Mouse (Mus musculus) lung, embryonic 16.5 days (tissue): ENCODE data around the gene Apoa4. TPM values are rescaled to one million over a fixed set of nuclear protein-coding genes. Genes with fewer than 3 reads are reported as not detected.

Experiments used
- ATAC-seq: fragments of 200-750 bp; cut with Nextera tagmentation; 2 replicates; pipeline ENCODE4 v1.8.0; 2017; ENCODE audit warnings: low read depth, mild to moderate bottlenecking, moderate library complexity
- H3K27ac ChIP-seq: fragments of 300-500 bp; sonication (generic); 2 replicates; pipeline ENCODE4 v1.5.1; 2014; ENCODE audit warnings: mild to moderate bottlenecking, control low read depth, low read length
- H3K27me3 ChIP-seq: fragments of 300-500 bp; sonication (generic); 2 replicates; pipeline ENCODE4 v1.6.1; 2014; ENCODE audit warnings: low read depth, low read length, mixed read lengths; ENCODE audit not compliant: control insufficient read depth, insufficient read depth
- H3K36me3 ChIP-seq: fragments of 300-500 bp; sonication (generic); 2 replicates; pipeline ENCODE4 v1.6.1; 2014; ENCODE audit warnings: low read length; ENCODE audit not compliant: control insufficient read depth, insufficient read depth
- H3K4me1 ChIP-seq: fragments of 300-500 bp; sonication (generic); replicated peaks from 2 replicates; pipeline ENCODE4 v1.6.1; 2014; ENCODE audit warnings: low read length, mixed read lengths; ENCODE audit not compliant: control insufficient read depth, insufficient read depth
- H3K4me2 ChIP-seq: fragments of 300-500 bp; sonication (generic); 2 replicates; pipeline ENCODE4 v1.6.1; 2014; ENCODE audit warnings: low read depth, low read length, control low read depth
- H3K4me3 ChIP-seq: fragments of 300-500 bp; sonication (generic); 2 replicates; pipeline ENCODE4 v1.5.1; 2014; ENCODE audit warnings: mild to moderate bottlenecking, low read length, control low read depth
- H3K9ac ChIP-seq: fragments of 300-500 bp; sonication (generic); 2 replicates; pipeline ENCODE4 v1.6.1; 2014; ENCODE audit warnings: low read length, control low read depth
- H3K9me3 ChIP-seq: fragments of 300-500 bp; sonication (generic); 2 replicates; pipeline ENCODE4 v1.6.1; 2016; ENCODE audit warnings: low read length; ENCODE audit not compliant: control insufficient read depth
- WGBS: fragments of 180-500 bp; shearing (Covaris S2); extraction: QIAGEN DNeasy Blood & Tissue Kit; methylation state at CpG from one replicate; pipeline ENCODE4 v1.1.7; 2014; 5-methylcytosine and 5-hydroxymethylcytosine counted together
- polyA plus RNA-seq: library from polyadenylated mRNA; unstranded; fragments of >200 nt; fragmentation: Nextera tagmentation; extraction: Ambion mirVana; gene quantifications from 2 replicates; pipeline ENCODE4 v1.2.1, GENCODE M21; 2015

The Apoa4 gene
- polyA plus RNA-seq, 1 experiment from 2014 or later, result not detected

DNA sequence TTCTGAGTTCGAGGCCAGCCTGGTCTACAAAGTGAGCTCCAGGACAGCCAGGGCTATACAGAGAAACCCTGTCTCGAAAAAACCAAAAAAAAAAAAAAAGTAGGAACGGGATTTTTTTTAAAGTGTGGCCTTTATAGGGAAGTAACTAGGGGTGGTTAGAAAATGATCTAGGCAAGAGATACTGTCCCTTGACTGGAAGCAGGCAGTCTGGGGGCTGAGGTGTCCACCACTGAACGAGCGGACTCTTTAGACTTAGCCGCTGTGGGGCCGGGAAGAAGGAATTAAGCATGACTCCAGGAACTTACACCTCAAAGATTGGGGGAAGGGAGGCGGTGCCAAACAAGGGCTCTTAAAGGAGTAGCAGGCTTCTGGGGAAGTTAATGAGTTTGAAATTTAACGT is 22.3 kb upstream of the Apoa4 start:
- no peak overlapping the region for H3K27ac ChIP-seq
- H3K9me3 ChIP-seq, result no peaks in the 10 kb centered on the region
- peaks cover 21% of the 10 kb centered on the region for H3K36me3 ChIP-seq
- no peaks in the 10 kb centered on the region for H3K27me3 ChIP-seq
- H3K9ac ChIP-seq, result no peak overlapping the region
- peaks cover 6% of the 10 kb centered on the region; the same call in 1 of the 2 replicates for H3K4me1 ChIP-seq
- no peak for ATAC-seq
- WGBS, result 56% methylated on average over 9 of the region's 9 CpGs
- no peak overlapping the region for H3K4me3 ChIP-seq
- no peak overlapping the region for H3K4me2 ChIP-seq

DNA sequence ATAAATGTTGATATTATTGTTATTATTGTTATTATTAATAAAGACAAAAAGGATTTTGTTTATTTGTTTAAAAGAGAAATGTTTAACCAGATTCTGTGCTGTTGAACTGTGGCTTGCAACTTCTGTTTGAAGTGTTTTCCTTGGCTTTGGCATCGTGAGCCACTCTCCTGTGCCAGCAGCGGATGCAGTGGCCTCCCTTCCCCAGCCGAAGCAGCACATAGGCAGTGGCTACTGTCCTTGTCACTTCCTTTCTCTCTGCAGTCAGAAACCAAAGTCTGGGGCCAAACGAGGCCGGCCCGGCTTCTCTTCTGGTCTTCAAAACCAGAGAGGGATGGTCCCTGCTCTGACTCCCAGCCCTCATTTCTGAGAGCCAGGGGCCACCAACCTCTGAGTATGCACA is 17.4 kb upstream of the Apoa4 start:
- ATAC-seq, result no peak
- Histone ChIP-seq H3K9me3 (no peaks in the 10 kb centered on the region), H3K9ac (no peak overlapping the region), H3K4me1 (no peaks in the 10 kb centered on the region), H3K27me3 (no peaks in the 10 kb centered on the region), H3K4me2 (no peak overlapping the region), H3K27ac (no peak overlapping the region), H3K4me3 (no peak overlapping the region), H3K36me3 (peaks cover 21% of the 10 kb centered on the region)
- WGBS, result 76% methylated on average over 6 of the region's 6 CpGs

DNA sequence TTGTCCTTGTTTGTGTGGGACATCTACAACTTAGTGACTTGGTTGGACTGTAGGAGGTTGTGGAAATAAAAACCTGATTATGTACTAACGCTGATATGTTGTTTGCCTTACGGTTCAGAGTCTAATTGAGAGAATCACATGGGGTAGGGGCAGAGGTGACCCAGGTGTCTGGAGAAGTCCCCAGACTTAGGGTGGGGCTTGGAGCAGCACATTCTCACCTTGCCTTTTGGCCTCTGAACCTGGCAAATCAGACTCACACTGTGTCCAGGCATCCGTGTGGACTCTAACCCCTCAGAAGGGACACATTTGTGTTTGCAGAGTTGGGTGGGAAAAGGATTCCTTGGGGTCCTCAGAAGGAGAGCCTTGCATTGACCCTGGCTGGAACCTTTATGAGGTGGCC is 16.4 kb upstream of the Apoa4 start:
- H3K4me2 ChIP-seq, result no peak overlapping the region
- peaks cover 21% of the 10 kb centered on the region for H3K36me3 ChIP-seq
- no peaks in the 10 kb centered on the region for H3K9me3 ChIP-seq
- H3K27ac ChIP-seq, result no peak overlapping the region
- 77% methylated on average over 3 of the region's 3 CpGs for WGBS
- no peak overlapping the region for H3K4me3 ChIP-seq
- H3K9ac ChIP-seq, result no peak overlapping the region
- no peaks in the 10 kb centered on the region for H3K27me3 ChIP-seq
- ATAC-seq, result no peak
- H3K4me1 ChIP-seq, result no peaks in the 10 kb centered on the region

DNA sequence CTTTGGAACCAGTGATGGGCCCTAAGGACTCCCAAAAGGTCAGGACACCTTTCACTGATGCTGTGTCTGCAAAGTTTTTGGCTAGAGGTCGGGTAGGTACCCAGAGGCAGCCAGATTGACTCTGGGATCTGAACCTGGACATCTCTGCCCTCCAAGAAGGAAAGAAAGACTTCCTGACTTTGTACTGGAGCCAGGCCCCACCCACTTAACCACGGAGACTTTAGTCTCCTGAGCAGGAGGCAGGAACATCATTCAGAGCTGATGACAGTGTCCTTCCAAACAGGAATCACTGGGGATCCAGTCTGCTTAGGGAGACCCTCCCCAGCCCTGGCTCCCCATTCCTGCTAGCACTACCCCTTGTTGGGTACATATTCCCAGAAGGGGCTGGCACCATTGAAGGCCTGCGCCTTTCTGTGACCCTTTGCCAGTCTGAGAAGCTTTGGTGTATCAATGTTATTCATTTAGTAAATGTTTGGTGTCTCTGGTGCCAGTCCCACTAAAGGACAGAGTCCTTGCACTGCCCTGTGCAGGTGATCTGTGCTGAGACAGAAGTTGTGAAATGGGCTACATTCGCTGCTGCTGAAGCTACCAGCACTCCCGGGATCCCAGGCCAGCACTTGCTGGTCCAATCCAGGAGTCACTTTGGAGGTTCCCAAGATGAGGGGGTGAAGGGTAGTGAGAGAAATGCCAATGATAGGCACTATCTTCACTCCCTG is 15.4 kb upstream of the Apoa4 start:
- H3K4me2 ChIP-seq, result no peak overlapping the region
- H3K9me3 ChIP-seq, result no peaks in the 10 kb centered on the region
- H3K27me3 ChIP-seq, result no peaks in the 10 kb centered on the region
- H3K4me1 ChIP-seq, result no peaks in the 10 kb centered on the region
- peaks cover 14% of the 10 kb centered on the region for H3K36me3 ChIP-seq
- H3K9ac ChIP-seq, result no peak overlapping the region
- H3K4me3 ChIP-seq, result no peak overlapping the region
- WGBS, result 54% methylated on average over 5 of the region's 5 CpGs
- no peak overlapping the region for H3K27ac ChIP-seq
- no peak for ATAC-seq

DNA sequence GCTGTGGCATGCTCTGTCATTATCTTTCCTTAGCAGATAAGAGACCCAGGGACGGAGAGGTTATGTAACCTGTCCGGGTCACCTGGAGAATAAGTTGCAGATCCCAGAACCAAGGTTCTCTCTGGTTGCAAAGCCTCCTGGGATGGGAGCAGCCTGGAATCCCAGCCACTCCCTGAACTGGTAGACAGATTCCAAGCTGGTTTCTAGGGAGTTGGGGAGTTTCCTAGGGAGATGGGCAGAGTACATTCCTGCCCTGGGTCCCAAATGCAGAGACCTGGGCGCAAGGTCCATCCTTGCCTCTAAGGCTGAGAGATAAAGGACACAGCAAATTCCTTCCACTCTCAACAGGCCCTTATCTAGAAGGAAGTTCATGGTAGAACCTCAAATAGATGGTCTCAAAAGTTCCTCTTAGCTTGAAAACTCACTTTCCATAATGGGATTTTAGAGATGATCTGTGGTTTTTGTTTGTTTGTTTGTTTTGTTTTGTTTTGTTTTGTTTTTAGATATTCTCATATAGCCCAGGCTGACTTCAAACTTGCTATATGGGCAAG is 13.4 kb upstream of the Apoa4 start:
- H3K9ac ChIP-seq, result no peak overlapping the region
- H3K9me3 ChIP-seq, result no peaks in the 10 kb centered on the region
- ATAC-seq, result no peak
- no peak overlapping the region for H3K4me3 ChIP-seq
- no peaks in the 10 kb centered on the region; the same call in none of the 2 replicates for H3K36me3 ChIP-seq
- WGBS, result 78% methylated on average over 3 of the region's 3 CpGs
- H3K27ac ChIP-seq, result no peak overlapping the region
- 0 out of 2 replicates have a peak, but pooled peaks cover 5% of the 10 kb centered on the region for H3K4me1 ChIP-seq
- no peaks in the 10 kb centered on the region for H3K27me3 ChIP-seq
- no peak overlapping the region for H3K4me2 ChIP-seq

DNA sequence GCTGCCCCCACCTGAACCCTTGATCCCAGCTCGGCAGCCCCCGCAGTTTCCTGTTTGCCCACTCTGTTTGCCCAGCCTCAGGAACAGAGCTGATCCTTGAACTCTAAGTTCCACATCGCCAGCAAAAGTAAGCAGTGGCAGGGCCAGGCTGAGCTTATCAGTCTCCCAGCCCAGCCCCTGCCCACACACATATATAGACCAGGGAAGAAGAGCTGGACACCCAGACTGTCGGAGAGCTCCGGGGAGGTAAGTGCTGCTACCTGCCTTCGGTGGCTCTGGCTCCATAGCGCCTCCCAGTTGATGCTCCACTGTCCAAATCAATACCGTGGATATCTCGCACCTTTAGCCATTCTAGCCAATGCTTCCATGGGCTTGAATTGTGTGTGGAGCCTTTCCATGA is 12.0 kb upstream of the Apoa4 start, which contains the start of gene Apoa1:
Gene Apoa1 (plus strand): TSS at position 90 of the 400 bp plus-strand sequence.
- WGBS, result 43% methylated on average over 9 of the region's 9 CpGs
- Histone ChIP-seq H3K27me3 (no peaks in the 10 kb centered on the region), H3K4me1 (0 out of 2 replicates have a peak, but pooled peaks cover 5% of the 10 kb centered on the region), H3K27ac (no peak within 1 kb of the TSS), H3K4me2 (no peak within 1 kb of the TSS), H3K9me3 (no peaks in the 10 kb centered on the region), H3K4me3 (no peak within 1 kb of the TSS), H3K36me3 (no peaks in the 10 kb centered on the region), H3K9ac (no peak within 1 kb of the TSS)
- ATAC-seq, result no peak

DNA sequence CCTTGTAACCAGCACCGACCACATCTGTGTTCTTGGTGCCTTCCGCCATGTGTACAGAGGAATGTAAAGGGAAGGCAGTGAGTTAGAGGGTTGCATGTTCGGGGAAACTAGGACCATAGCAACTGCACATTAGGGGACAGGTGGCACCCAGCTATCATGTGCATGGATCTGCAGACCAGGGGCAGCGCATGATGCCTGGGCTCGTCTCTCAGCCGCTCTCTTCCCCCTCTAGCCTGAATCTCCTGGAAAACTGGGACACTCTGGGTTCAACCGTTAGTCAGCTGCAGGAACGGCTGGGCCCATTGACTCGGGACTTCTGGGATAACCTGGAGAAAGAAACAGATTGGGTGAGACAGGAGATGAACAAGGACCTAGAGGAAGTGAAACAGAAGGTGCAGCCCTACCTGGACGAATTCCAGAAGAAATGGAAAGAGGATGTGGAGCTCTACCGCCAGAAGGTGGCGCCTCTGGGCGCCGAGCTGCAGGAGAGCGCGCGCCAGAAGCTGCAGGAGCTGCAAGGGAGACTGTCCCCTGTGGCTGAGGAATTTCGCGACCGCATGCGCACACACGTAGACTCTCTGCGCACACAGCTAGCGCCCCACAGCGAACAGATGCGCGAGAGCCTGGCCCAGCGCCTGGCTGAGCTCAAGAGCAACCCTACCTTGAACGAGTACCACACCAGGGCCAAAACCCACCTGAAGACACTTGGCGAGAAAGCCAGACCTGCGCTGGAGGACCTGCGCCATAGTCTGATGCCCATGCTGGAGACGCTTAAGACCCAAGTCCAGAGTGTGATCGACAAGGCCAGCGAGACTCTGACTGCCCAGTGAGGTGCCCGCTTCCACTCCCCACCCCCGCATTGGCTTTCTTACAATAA is 10.7 kb upstream of the Apoa4 start:
- Histone ChIP-seq H3K9me3 (no peaks in the 10 kb centered on the region), H3K4me1 (0 out of 2 replicates have a peak, but pooled peaks cover 5% of the 10 kb centered on the region), H3K4me2 (peak overlapping the region; percentile 74), H3K9ac (peak overlapping the region; percentile 33), H3K4me3 (peak overlapping the region; percentile 45), H3K27me3 (no peaks in the 10 kb centered on the region), H3K27ac (no peak overlapping the region), H3K36me3 (no peaks in the 10 kb centered on the region)
- peak; percentile 95 for ATAC-seq
- 14% methylated on average over 37 of the region's 37 CpGs for WGBS

DNA sequence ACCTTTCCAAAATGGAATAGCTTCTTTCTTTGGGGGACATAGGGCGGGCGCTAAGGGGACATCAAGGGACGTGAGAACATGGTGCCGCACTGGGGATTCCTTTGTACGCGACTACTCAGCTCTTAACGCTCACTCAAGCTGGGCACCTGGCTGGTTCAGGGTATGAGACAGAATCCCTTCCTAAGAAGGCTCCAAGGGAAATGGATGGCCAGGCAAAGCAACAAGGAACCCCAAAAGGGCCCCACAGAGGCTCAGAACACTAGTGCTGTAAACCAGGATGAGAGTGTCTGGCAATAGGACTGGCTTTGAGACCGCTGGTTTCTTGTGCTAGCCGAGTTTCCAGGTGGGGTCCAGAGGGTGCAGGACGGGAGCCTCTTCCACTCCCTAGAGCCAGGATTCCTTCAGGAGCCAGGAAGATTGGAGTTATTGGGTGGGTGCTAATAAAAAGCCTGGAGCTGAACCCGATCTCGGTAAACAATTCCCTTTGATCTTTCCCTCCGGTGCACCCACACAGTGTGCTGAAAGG is 10.0 kb upstream of the Apoa4 start:
- WGBS, result 16% methylated on average over 13 of the region's 13 CpGs

DNA sequence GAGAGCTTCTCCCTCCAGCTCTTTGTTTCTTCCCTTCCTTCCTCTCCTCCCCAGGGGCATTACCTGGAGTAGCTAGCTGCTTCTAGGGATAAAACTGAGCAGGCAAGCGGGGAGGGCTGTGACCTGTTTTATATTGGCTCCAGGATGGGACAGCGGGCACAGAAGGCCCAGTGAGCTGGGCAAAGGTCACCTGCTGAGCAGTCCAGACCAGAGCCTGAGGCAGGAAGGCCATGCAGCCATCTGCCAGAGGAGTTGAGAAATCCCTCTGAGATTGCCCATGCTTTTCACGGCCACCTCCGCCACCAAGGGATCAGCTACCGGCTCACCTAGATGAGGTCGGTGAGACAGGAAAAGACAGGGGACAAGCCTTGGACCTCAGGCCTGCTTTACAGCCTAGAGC is 5.3 kb upstream of the Apoa4 start:
- Histone ChIP-seq H3K27ac (no peak overlapping the region), H3K36me3 (no peaks in the 10 kb centered on the region), H3K27me3 (no peaks in the 10 kb centered on the region), H3K9me3 (no peaks in the 10 kb centered on the region), H3K4me3 (no peak overlapping the region), H3K4me2 (no peak overlapping the region), H3K9ac (no peak overlapping the region), H3K4me1 (0 out of 2 replicates have a peak, but pooled peaks cover 5% of the 10 kb centered on the region)
- no peak for ATAC-seq
- 79% methylated on average over 6 of the region's 6 CpGs for WGBS

More for the DNA sequence above, 10.0 kb upstream of the Apoa4 start:
- Histone ChIP-seq H3K9me3 (no peaks in the 10 kb centered on the region), H3K36me3 (no peaks in the 10 kb centered on the region), H3K27me3 (no peaks in the 10 kb centered on the region), H3K4me3 (peak overlapping the region; percentile 45), H3K27ac (no peak overlapping the region), H3K4me1 (0 out of 2 replicates have a peak, but pooled peaks cover 5% of the 10 kb centered on the region), H3K9ac (peak overlapping the region; percentile 33), H3K4me2 (peak overlapping the region; percentile 74)
- ATAC-seq, result 0 out of 2 replicates have a peak, but pooled peaks have one; percentile 8
